13 mouse cellular contexts compared by ENCODE assay signal in the genomic region with DNA sequence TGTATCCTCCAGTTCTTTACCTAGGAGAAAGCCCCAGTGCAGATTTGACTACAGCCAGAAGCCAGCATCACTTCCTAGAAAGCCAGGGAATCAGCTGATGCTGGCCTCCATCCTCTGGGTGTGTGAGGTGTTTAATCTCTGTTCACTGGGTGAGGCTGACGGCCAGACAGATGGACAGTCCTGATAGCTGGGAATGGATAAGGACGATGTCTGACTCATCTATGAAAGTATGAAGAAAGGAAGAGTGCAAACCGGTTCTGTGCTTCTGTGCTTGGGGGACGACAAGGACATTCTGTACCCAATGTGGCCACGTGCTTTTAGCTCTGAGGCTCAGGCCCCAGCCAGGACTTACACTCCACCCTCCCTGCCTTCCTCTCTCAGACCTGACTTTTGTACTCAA.
DNase-seq lines count a peak whose midpoint lies in the region; ATAC-seq and TF ChIP-seq lines count a peak whose summit lies in the region.
"Had no signal": no experiment of that assay in that cellular context is flagged by ENCODE, and none has a peak within 500 bp of the region (broad histone marks: within the 10 kb centered on the region; RNA-seq: fewer than 3 reads in every experiment).

No protein-coding gene starts in this region.

- H3K36me3 ChIP-seq in heart, embryonic 11.5 days (ENCODE audit: control insufficient read depth, insufficient read depth, low read length) = no peaks in the 10 kb centered on the region
- peaks cover 0 to 56% of the 10 kb centered on the region in 2 experiments; a peak in 2 of 4 replicates for H3K36me3 ChIP-seq in MEL (ENCODE audit: control insufficient read depth in 1 of 2, insufficient read depth in 2 of 2, low read length in 2 of 2)
- no peaks in the 10 kb centered on the region for H3K36me3 ChIP-seq in intestine, embryonic 15.5 days
- H3K36me3 ChIP-seq: lung, embryonic 15.5 days; neural tube, embryonic 13.5 days had no signal

- no peak overlapping the region for H3K4me2 ChIP-seq in heart, embryonic 11.5 days
- H3K4me2 ChIP-seq in intestine, embryonic 15.5 days (replicated peaks) = no peak overlapping the region
- H3K4me2 ChIP-seq: lung, embryonic 15.5 days; neural tube, embryonic 13.5 days had no signal

- ATAC-seq in heart, embryonic 11.5 days (replicated peaks; ENCODE audit: insufficient number of reproducible peaks, low FRiP score, low TSS enrichment) = peak; percentile 62; the same call in 1 of the 2 replicates
- ATAC-seq in intestine, embryonic 15.5 days = peak; percentile 35; the same call in 1 of the 2 replicates
- ATAC-seq in megakaryocyte-erythroid progenitor cell, adult 5-6 weeks (replicated peaks; ENCODE audit: low FRiP score, low TSS enrichment, poor library complexity, severe bottlenecking) = peak; percentile 29
- ATAC-seq in inflammation-experienced regulatory T-cells, adult 6 months = no peak

- H3K27ac ChIP-seq in heart, embryonic 11.5 days (ENCODE audit: low read depth, low read length) = peak overlapping the region; percentile 46; the same call in 1 of the 2 replicates
- H3K27ac ChIP-seq in MEL (ENCODE audit: control insufficient read depth, low read depth, low read length) = peak overlapping the region; percentile 91
- H3K27ac ChIP-seq in intestine, embryonic 15.5 days = no peak overlapping the region
- H3K27ac ChIP-seq: kidney, postnatal 0 days; lung, embryonic 15.5 days; neural tube, embryonic 13.5 days had no signal

- 54% methylated on average over 5 of the region's 5 CpGs for WGBS in heart, embryonic 11.5 days (ENCODE audit: insufficient replicate concordance)
- WGBS in intestine, embryonic 15.5 days = 59% methylated on average over 5 of the region's 5 CpGs

- no peak for TF ChIP-seq CTCF in MEL (IDR thresholded peaks at IDR 0.05 in 2 of 3, conservative IDR thresholded peaks at IDR 0.05 in 1 of 3; ENCODE audit: control insufficient read depth in 1 of 3, insufficient read depth in 1 of 3, low read depth in 2 of 3, low read length in 3 of 3, poor library complexity in 1 of 3, severe bottlenecking in 1 of 3)

- H3K9me3 ChIP-seq in heart, embryonic 11.5 days (replicated peaks; ENCODE audit: control insufficient read depth, low read length) = no peaks in the 10 kb centered on the region
- H3K9me3 ChIP-seq in MEL (replicated peaks; ENCODE audit: insufficient read depth, low read length) = no peaks in the 10 kb centered on the region
- H3K9me3 ChIP-seq in intestine, embryonic 15.5 days = no peaks in the 10 kb centered on the region
- H3K9me3 ChIP-seq: lung, embryonic 15.5 days; neural tube, embryonic 13.5 days had no signal

- no peak overlapping the region for H3K9ac ChIP-seq in heart, embryonic 11.5 days (ENCODE audit: low read depth, low read length)
- peak overlapping the region; percentile 43 for H3K9ac ChIP-seq in MEL (ENCODE audit: control insufficient read depth, low read depth, low read length, poor library complexity, severe bottlenecking)
- H3K9ac ChIP-seq in intestine, embryonic 15.5 days = no peak overlapping the region
- H3K9ac ChIP-seq: lung, embryonic 15.5 days; neural tube, embryonic 13.5 days had no signal

- TF ChIP-seq EP300 in MEL (IDR thresholded peaks at IDR 0.05; ENCODE audit: low read depth in 1 of 2, low read length in 2 of 2) = peak; percentile 89 to 91

- no peak overlapping the region for H3K4me3 ChIP-seq in heart, embryonic 11.5 days (ENCODE audit: low read depth, low read length)
- H3K4me3 ChIP-seq in MEL (ENCODE audit: control insufficient read depth in 1 of 2, insufficient read depth in 1 of 2, low read depth in 2 of 2, low read length in 2 of 2) = no peak overlapping the region
- no peak overlapping the region for H3K4me3 ChIP-seq in intestine, embryonic 15.5 days (replicated peaks)
- H3K4me3 ChIP-seq: lung, embryonic 15.5 days; neural tube, embryonic 13.5 days had no signal

- TF ChIP-seq RAD21 in MEL (IDR thresholded peaks at IDR 0.05; ENCODE audit: low read depth, low read length) = no peak

- H3K79me2 ChIP-seq in MEL (ENCODE audit: control insufficient read depth, insufficient read depth, low read length, poor library complexity) = no peaks in the 10 kb centered on the region; the same call in 1 of the 2 replicates

- no peak for DNase-seq in heart, postnatal 14 days
- DNase-seq in MEL (ENCODE audit: low read depth, low spot score) = peak; percentile 83
- DNase-seq in layer of hippocampus, adult 11-12 months (ENCODE audit: low spot score) = no peak
- DNase-seq in kidney, adult 8-10 months = no peak
- DNase-seq: cerebellum, postnatal 14 days; midbrain, embryonic 14.5 days had no signal

- H3K4me1 ChIP-seq in heart, embryonic 11.5 days (ENCODE audit: control insufficient read depth, insufficient read depth, low read length) = peaks cover 35% of the 10 kb centered on the region
- peaks cover 24 to 71% of the 10 kb centered on the region in 2 experiments for H3K4me1 ChIP-seq in MEL (ENCODE audit: control insufficient read depth in 1 of 2, insufficient read depth in 2 of 2, low read length in 2 of 2)
- H3K4me1 ChIP-seq in intestine, embryonic 15.5 days (replicated peaks) = peaks cover 4% of the 10 kb centered on the region; the same call in 1 of the 2 replicates

- H3K27me3 ChIP-seq in heart, embryonic 11.5 days (ENCODE audit: control insufficient read depth, insufficient read depth, low read length) = no peaks in the 10 kb centered on the region
- no peaks in the 10 kb centered on the region for H3K27me3 ChIP-seq in MEL (ENCODE audit: control insufficient read depth in 1 of 2, insufficient read depth in 2 of 2, low read length in 2 of 2)
- no peaks in the 10 kb centered on the region for H3K27me3 ChIP-seq in intestine, embryonic 15.5 days (replicated peaks)
- H3K27me3 ChIP-seq: lung, embryonic 15.5 days; neural tube, embryonic 13.5 days had no signal

- TF ChIP-seq POLR2A in MEL (IDR thresholded peaks at IDR 0.05; ENCODE audit: control insufficient read depth in 1 of 2, insufficient read depth in 1 of 2, low read depth in 1 of 2, low read length in 2 of 2, poor library complexity in 1 of 2) = peak in 1 of 2 experiments; percentile 23; a peak in 1 of 4 replicates

- intact Hi-C loops in heart, postnatal 14 days (cut with DNase I) = loop anchor here (5.0 kb wide), 2 partner anchors 82 to 148 kb away; partner anchors contain the start of gene Med13l

TF ChIP-seq in MEL, 35 proteins besides CTCF, POLR2A, EP300 and RAD21 (continues in another document):
- peak; percentile 67; the same call in 1 of the 2 replicates for TF ChIP-seq JUND (IDR thresholded peaks at IDR 0.05; ENCODE audit: low read depth, low read length)
- TF ChIP-seq MAX (IDR thresholded peaks at IDR 0.05; ENCODE audit: low read length) = peak; percentile 96
- TF ChIP-seq TAL1 (IDR thresholded peaks at IDR 0.05; ENCODE audit: low read length) = peak; percentile 91
- peak; percentile 98 for TF ChIP-seq ETS1 (IDR thresholded peaks at IDR 0.05; ENCODE audit: low read depth, low read length)
- TF ChIP-seq RCOR1 (IDR thresholded peaks at IDR 0.05; ENCODE audit: low read depth, low read length) = peak; percentile 80
- TF ChIP-seq KAT2A (conservative IDR thresholded peaks at IDR 0.05; ENCODE audit: low read depth, low read length) = no peak
- TF ChIP-seq NELFE (IDR thresholded peaks at IDR 0.05; ENCODE audit: low read depth, low read length) = no peak
- TF ChIP-seq MXI1 (IDR thresholded peaks at IDR 0.05; ENCODE audit: low read depth, low read length) = peak; percentile 84; the same call in 1 of the 2 replicates
- TF ChIP-seq POLR2AphosphoS5 (IDR thresholded peaks at IDR 0.05; ENCODE audit: borderline replicate concordance, low read depth, low read length) = no peak
- TF ChIP-seq HCFC1 (IDR thresholded peaks at IDR 0.05; ENCODE audit: low read depth, low read length) = no peak
- no peak for TF ChIP-seq MAFK (IDR thresholded peaks at IDR 0.05; ENCODE audit: borderline replicate concordance, low read depth, low read length)
- TF ChIP-seq BHLHE40 (IDR thresholded peaks at IDR 0.05; ENCODE audit: borderline replicate concordance, low read depth, low read length) = peak; percentile 57; the same call in 1 of the 2 replicates
- no peak for TF ChIP-seq CHD1 (IDR thresholded peaks at IDR 0.05; ENCODE audit: low read depth, low read length)
- TF ChIP-seq MYB (IDR thresholded peaks at IDR 0.05; ENCODE audit: low read depth, low read length) = no peak
- no peak for TF ChIP-seq CHD2 (IDR thresholded peaks at IDR 0.05; ENCODE audit: low read length)
- TF ChIP-seq ZMIZ1 (IDR thresholded peaks at IDR 0.05; ENCODE audit: low read depth, low read length) = no peak
- no peak for TF ChIP-seq UBTF (IDR thresholded peaks at IDR 0.05; ENCODE audit: borderline replicate concordance, insufficient read depth, low read depth, low read length)
- TF ChIP-seq MEF2A (IDR thresholded peaks at IDR 0.05; ENCODE audit: extremely low read depth, insufficient replicate concordance, low read depth, low read length, poor library complexity, severe bottlenecking) = no peak
- TF ChIP-seq ZKSCAN1 (IDR thresholded peaks at IDR 0.05; ENCODE audit: low read depth, low read length) = no peak
- no peak for TF ChIP-seq TBP (IDR thresholded peaks at IDR 0.05; ENCODE audit: low read depth, low read length)
- peak; percentile 88 for TF ChIP-seq TCF12 (IDR thresholded peaks at IDR 0.05; ENCODE audit: low read depth, low read length)
- TF ChIP-seq E2F4 (IDR thresholded peaks at IDR 0.05; ENCODE audit: borderline replicate concordance, low read depth, low read length) = no peak
- TF ChIP-seq NRF1 (IDR thresholded peaks at IDR 0.05; ENCODE audit: insufficient read depth, low read depth, low read length, poor library complexity, severe bottlenecking) = no peak
- TF ChIP-seq ZC3H11A (IDR thresholded peaks at IDR 0.05; ENCODE audit: low read depth, low read length) = no peak
- no peak for TF ChIP-seq GABPA (IDR thresholded peaks at IDR 0.05; ENCODE audit: low read depth, low read length)
- peak; percentile 95 for TF ChIP-seq MYC (IDR thresholded peaks at IDR 0.05; ENCODE audit: low read depth, low read length)
- no peak for TF ChIP-seq MAZ (IDR thresholded peaks at IDR 0.05; ENCODE audit: low read depth, low read length)
- TF ChIP-seq POLR2AphosphoS2 (IDR thresholded peaks at IDR 0.05; ENCODE audit: low read length) = no peak
- no peak for TF ChIP-seq USF2 (IDR thresholded peaks at IDR 0.05; ENCODE audit: borderline replicate concordance in 1 of 2, insufficient read depth in 1 of 2, low read depth in 1 of 2, low read length in 2 of 2)
- peak; percentile 82 for TF ChIP-seq SIN3A (IDR thresholded peaks at IDR 0.05; ENCODE audit: low read length)
- no peak for TF ChIP-seq SMC3 (IDR thresholded peaks at IDR 0.05; ENCODE audit: low read depth, low read length)
- TF ChIP-seq ZNF384 (IDR thresholded peaks at IDR 0.05; ENCODE audit: low read depth, low read length) = 0 out of 2 replicates have a peak, but pooled peaks have one; percentile 7
- peak; percentile 53; the same call in 1 of the 2 replicates for TF ChIP-seq ELF1 (IDR thresholded peaks at IDR 0.05; ENCODE audit: low read depth, low read length)
